Mouse (Mus musculus): ENCODE measurements around the gene Gpr162. TPM values are rescaled to one million over a fixed set of nuclear protein-coding genes. Genes with fewer than 3 reads are reported as not detected.
A peak's percentile ranks its signal among the peaks of the same experiment; 100 is the strongest.

Gpr162 gene
- total and polyA plus RNA-seq, 2 experiments from 2014 or later, result 39.3 to 225 TPM

DNA sequence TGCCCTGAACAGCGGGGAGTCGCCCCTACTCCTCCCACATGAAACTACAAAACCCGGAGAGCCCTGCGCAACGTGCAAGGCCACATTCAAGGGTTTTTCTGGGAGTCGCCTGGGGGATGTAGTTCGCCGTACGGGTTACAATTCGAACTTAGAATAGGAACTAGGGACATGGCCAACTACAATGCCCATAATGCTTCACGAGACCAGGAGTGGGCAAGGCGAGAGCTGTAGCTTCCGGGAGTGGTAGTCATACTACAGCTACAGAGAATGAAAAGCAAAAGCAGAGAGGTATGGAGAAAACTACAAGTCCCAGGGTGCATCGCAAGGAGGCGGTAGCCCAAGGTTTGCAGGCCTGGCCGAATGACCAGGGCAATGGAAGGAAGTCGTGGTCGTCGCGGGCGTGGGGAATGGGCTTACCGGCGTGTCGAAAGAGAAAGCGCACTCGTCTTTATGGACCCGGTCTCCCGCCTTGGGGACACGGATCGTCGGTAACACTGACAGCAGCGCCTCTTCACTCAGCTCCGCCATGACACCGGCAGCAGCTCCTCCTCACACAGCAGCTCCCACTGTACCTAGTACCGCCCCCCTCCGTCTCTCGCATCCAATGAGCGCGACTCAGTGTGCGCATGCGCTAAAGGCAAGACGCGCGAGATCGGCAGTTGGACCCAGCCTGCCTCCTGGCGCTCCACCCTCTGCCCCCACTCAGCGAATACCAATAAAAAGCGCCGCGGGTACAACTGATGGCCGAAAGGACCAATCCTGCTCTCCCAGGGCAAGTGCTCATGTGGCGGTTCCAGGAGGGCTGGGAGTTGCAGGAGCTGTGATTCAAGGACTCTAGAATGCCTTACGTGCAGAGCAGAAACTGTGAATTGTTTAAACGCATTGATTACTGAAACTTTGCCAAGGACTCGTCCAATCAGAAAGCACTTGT is 34.6 kb downstream of the Gpr162 start, which contains the start of the genes Usp5 and Cdca3:
Gene Usp5, minus strand, starts transcription at position 617 of the 931 bp plus-strand sequence.
Gene Cdca3, plus strand, starts transcription at position 680 of the 931 bp plus-strand sequence.
- under 1% methylated on average over 55 of the region's 55 CpGs for WGBS
- H3K4me3 ChIP-seq (ENCODE audit: low read depth, low read length), result peak within 1 kb of the TSS; percentile 61
- peaks cover 4% of the 10 kb centered on the region for H3K4me1 ChIP-seq (ENCODE audit: insufficient read depth, low read length)
- H3K36me3 ChIP-seq (ENCODE audit: insufficient read depth, low read length), result peaks cover 19% of the 10 kb centered on the region
- H3K27me3 ChIP-seq (ENCODE audit: insufficient read depth, low read length), result no peaks in the 10 kb centered on the region
- ATAC-seq (ENCODE audit: low FRiP score), result peak; percentile 96
- peak; percentile 54 for TF ChIP-seq CTCF (IDR thresholded peaks at IDR 0.05)
- H3K9ac ChIP-seq (replicated peaks; ENCODE audit: low read length, poor library complexity, severe bottlenecking), result peak within 1 kb of the TSS; percentile 76
- H3K27ac ChIP-seq (ENCODE audit: low read depth, low read length), result peak within 1 kb of the TSS; percentile 88
- peak within 1 kb of the TSS; percentile 89 for H3K4me2 ChIP-seq (ENCODE audit: low read depth, low read length, poor library complexity, severe bottlenecking)
- no peaks in the 10 kb centered on the region for H3K9me3 ChIP-seq (ENCODE audit: low read length)
- peak; percentile 100 for DNase-seq (ENCODE audit: low spot score)

- 21% methylated on average over 10 of the region's 10 CpGs for WGBS
- TF ChIP-seq CTCF (IDR thresholded peaks at IDR 0.05), result no peak
- Histone ChIP-seq H3K4me1 (ENCODE audit: insufficient read depth, low read length) (peaks cover 4% of the 10 kb centered on the region), H3K36me3 (ENCODE audit: insufficient read depth, low read length) (peaks cover 29% of the 10 kb centered on the region), H3K27me3 (ENCODE audit: insufficient read depth, low read length) (no peaks in the 10 kb centered on the region), H3K4me3 (ENCODE audit: low read depth, low read length) (peak overlapping the region; percentile 61), H3K4me2 (ENCODE audit: low read depth, low read length, poor library complexity, severe bottlenecking) (peak overlapping the region; percentile 89), H3K27ac (ENCODE audit: low read depth, low read length) (peak overlapping the region; percentile 52), H3K9ac (replicated peaks; ENCODE audit: low read length, poor library complexity, severe bottlenecking) (peak overlapping the region; percentile 64), H3K9me3 (ENCODE audit: low read length) (no peaks in the 10 kb centered on the region)
- DNase-seq (ENCODE audit: low spot score) (peak; percentile 65), ATAC-seq (ENCODE audit: low FRiP score) (no peak)
These were observed 35.6 kb downstream of the Gpr162 start for GRCm38 (mm10) chr6:124828101-124828592.

DNA sequence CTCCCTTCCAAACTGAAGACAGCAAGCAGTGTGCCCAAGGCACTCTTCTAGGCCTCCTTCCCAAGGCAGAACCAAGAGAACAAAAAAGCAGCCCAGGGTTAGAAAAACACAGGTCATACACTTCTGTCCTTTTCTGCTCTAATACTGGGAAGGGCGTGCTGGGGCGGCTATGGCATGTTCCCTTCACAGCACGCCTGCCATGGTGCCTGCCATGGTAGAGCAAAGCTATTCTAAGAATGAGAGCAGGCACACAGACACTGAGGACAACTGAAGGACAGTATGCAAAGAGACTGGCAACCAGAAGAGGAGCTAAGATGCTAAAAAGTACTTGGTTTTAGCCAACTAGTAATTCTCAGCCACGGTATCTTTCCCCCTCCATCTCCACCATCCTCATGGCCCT is 41.7 kb downstream of the Gpr162 start:
- H3K27ac ChIP-seq (ENCODE audit: low read depth, low read length), result no peak overlapping the region
- H3K36me3 ChIP-seq (ENCODE audit: insufficient read depth, low read length), result peaks cover 84% of the 10 kb centered on the region
- DNase-seq (ENCODE audit: low spot score), result no peak

GRCm38 (mm10) chr6:124820891-124821290 is 42.9 kb downstream of the Gpr162 start:
- Histone ChIP-seq H3K36me3 (ENCODE audit: insufficient read depth, low read length) (peaks cover 89% of the 10 kb centered on the region), H3K9me3 (ENCODE audit: low read length) (no peaks in the 10 kb centered on the region), H3K27ac (ENCODE audit: low read depth, low read length) (no peak overlapping the region), H3K27me3 (ENCODE audit: insufficient read depth, low read length) (no peaks in the 10 kb centered on the region), H3K4me1 (ENCODE audit: insufficient read depth, low read length) (no peaks in the 10 kb centered on the region), H3K4me3 (ENCODE audit: low read depth, low read length) (no peak overlapping the region), H3K4me2 (ENCODE audit: low read depth, low read length, poor library complexity, severe bottlenecking) (no peak overlapping the region), H3K9ac (replicated peaks; ENCODE audit: low read length, poor library complexity, severe bottlenecking) (no peak overlapping the region)
- WGBS, result 93% methylated on average over 5 of the region's 5 CpGs
- ATAC-seq (ENCODE audit: low FRiP score) (no peak), DNase-seq (ENCODE audit: low spot score) (no peak)
- TF ChIP-seq CTCF (IDR thresholded peaks at IDR 0.05), result no peak

More for the DNA sequence above, 41.7 kb downstream of the Gpr162 start:
- Histone ChIP-seq H3K4me1 (ENCODE audit: insufficient read depth, low read length) (no peaks in the 10 kb centered on the region), H3K4me2 (ENCODE audit: low read depth, low read length, poor library complexity, severe bottlenecking) (no peak overlapping the region), H3K4me3 (ENCODE audit: low read depth, low read length) (no peak overlapping the region), H3K27me3 (ENCODE audit: insufficient read depth, low read length) (no peaks in the 10 kb centered on the region), H3K9me3 (ENCODE audit: low read length) (no peaks in the 10 kb centered on the region), H3K9ac (replicated peaks; ENCODE audit: low read length, poor library complexity, severe bottlenecking) (no peak overlapping the region)
- no peak for TF ChIP-seq CTCF (IDR thresholded peaks at IDR 0.05)
- no peak for ATAC-seq (ENCODE audit: low FRiP score)
- 97% methylated on average over 4 of the region's 4 CpGs for WGBS

GRCm38 (mm10) chr6:124817971-124818370 is 45.8 kb downstream of the Gpr162 start:
- Histone ChIP-seq H3K4me3 (ENCODE audit: low read depth, low read length) (no peak overlapping the region), H3K27ac (ENCODE audit: low read depth, low read length) (no peak overlapping the region), H3K9me3 (ENCODE audit: low read length) (no peaks in the 10 kb centered on the region), H3K4me2 (ENCODE audit: low read depth, low read length, poor library complexity, severe bottlenecking) (no peak overlapping the region), H3K9ac (replicated peaks; ENCODE audit: low read length, poor library complexity, severe bottlenecking) (no peak overlapping the region), H3K27me3 (ENCODE audit: insufficient read depth, low read length) (no peaks in the 10 kb centered on the region), H3K4me1 (ENCODE audit: insufficient read depth, low read length) (peaks cover 5% of the 10 kb centered on the region), H3K36me3 (ENCODE audit: insufficient read depth, low read length) (peaks cover 70% of the 10 kb centered on the region)
- no peak for TF ChIP-seq CTCF (IDR thresholded peaks at IDR 0.05)
- DNase-seq (ENCODE audit: low spot score) (no peak), ATAC-seq (ENCODE audit: low FRiP score) (no peak)
- 95% methylated on average over 8 of the region's 8 CpGs for WGBS

DNA sequence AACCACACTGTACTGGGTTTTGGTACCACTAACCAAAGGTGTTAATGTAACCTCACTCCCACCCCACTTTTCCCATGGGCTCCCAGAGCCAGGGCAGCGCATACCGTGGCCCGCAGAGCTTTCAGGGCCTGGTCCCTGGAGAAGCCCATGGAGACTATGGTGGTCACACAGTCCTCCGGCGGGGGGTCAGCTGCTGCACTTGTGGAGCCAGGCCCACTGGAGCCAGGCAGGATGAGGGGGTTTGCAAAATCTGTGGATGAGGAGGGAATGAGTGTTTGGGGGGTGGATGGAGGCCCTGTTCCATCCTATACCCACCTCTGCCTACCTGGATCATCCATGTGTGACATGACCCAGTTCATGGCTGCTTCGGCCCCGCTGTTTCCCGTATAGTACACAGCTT is 46.2 kb downstream of the Gpr162 start:
- no peak for DNase-seq (ENCODE audit: low spot score)

More for the DNA sequence above, 46.2 kb downstream of the Gpr162 start:
- no peak for TF ChIP-seq CTCF (IDR thresholded peaks at IDR 0.05)
- Histone ChIP-seq H3K9me3 (ENCODE audit: low read length) (no peaks in the 10 kb centered on the region), H3K9ac (replicated peaks; ENCODE audit: low read length, poor library complexity, severe bottlenecking) (no peak overlapping the region), H3K36me3 (ENCODE audit: insufficient read depth, low read length) (peaks cover 66% of the 10 kb centered on the region), H3K27ac (ENCODE audit: low read depth, low read length) (no peak overlapping the region), H3K27me3 (ENCODE audit: insufficient read depth, low read length) (no peaks in the 10 kb centered on the region), H3K4me1 (ENCODE audit: insufficient read depth, low read length) (peaks cover 7% of the 10 kb centered on the region), H3K4me3 (ENCODE audit: low read depth, low read length) (no peak overlapping the region), H3K4me2 (ENCODE audit: low read depth, low read length, poor library complexity, severe bottlenecking) (no peak overlapping the region)
- ATAC-seq (ENCODE audit: low FRiP score), result no peak
- 96% methylated on average over 8 of the region's 8 CpGs for WGBS
